Mouse (Mus musculus) kidney, embryonic 15.5 days (tissue): ENCODE measurements at regions not wholly inside any gene's neighbourhood (a gene's known extent, or its start where the extent isn't known, plus 50 kb on each side); places are given as distances from the start of the nearest gene placed in this dataset.

Experiments
- ATAC-seq: fragments of 200-750 bp; cut with Nextera tagmentation; replicated peaks from 2 replicates; pipeline ENCODE4 v1.8.0; 2017; ENCODE audit warnings: moderate TSS enrichment; ENCODE audit not compliant: low FRiP score
- H3K27ac ChIP-seq: fragments of 300-500 bp; sonication (generic); 2 replicates; pipeline ENCODE4 v1.5.1; 2015; ENCODE audit warnings: mild to moderate bottlenecking, inconsistent platforms
- H3K27me3 ChIP-seq: fragments of 300-500 bp; sonication (generic); 2 replicates; pipeline ENCODE4 v1.6.1; 2015; ENCODE audit warnings: inconsistent platforms
- H3K36me3 ChIP-seq: fragments of 300-500 bp; sonication (generic); 2 replicates; pipeline ENCODE4 v1.6.1; 2015; ENCODE audit warnings: inconsistent platforms
- H3K4me1 ChIP-seq: fragments of 300-500 bp; sonication (generic); 2 replicates; pipeline ENCODE4 v1.6.1; 2015; ENCODE audit warnings: inconsistent platforms
- H3K4me2 ChIP-seq: fragments of 300-500 bp; sonication (generic); 2 replicates; pipeline ENCODE4 v1.6.1; 2015; ENCODE audit warnings: moderate library complexity, mild to moderate bottlenecking, inconsistent platforms
- H3K4me3 ChIP-seq: fragments of 300-500 bp; sonication (generic); replicated peaks from 2 replicates; pipeline ENCODE4 v1.5.1; 2015; ENCODE audit warnings: mild to moderate bottlenecking, inconsistent platforms
- H3K9ac ChIP-seq: fragments of 300-500 bp; sonication (generic); 2 replicates; pipeline ENCODE4 v1.6.1; 2015; ENCODE audit warnings: mild to moderate bottlenecking, inconsistent platforms
- H3K9me3 ChIP-seq: fragments of 300-500 bp; sonication (generic); replicated peaks from 2 replicates; pipeline ENCODE4 v1.6.1; 2016; ENCODE audit warnings: inconsistent platforms
- WGBS: fragments of 180-500 bp; shearing (Covaris S2); methylation state at CpG from one replicate; pipeline ENCODE4 v1.1.7; 2015; ENCODE audit warnings: mixed read lengths; 5-methylcytosine and 5-hydroxymethylcytosine counted together

DNA sequence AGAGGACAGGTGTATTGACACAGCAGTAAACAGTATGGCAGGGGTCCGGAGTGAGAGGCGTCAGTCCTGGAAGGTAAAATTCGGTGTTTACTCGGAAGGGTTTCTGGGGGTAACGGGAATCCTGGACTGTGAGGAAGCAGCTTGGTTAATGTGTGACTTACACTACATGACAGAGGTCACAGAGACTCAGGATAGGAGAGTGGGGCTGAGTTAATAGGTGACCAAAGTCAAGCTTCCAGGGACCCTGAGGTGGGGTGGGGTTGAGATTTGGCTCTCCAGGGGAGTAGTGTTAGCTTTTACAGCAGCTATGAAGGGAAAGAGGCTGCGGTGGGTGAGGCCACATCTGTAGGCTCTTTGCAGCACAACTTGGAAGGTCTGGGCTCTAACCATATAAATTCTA is 233.9 kb upstream of the Fn1 start:
- H3K36me3 ChIP-seq = no peaks in the 10 kb centered on the region
- H3K4me3 ChIP-seq = no peak overlapping the region
- H3K4me1 ChIP-seq = peaks cover 12% of the 10 kb centered on the region
- no peak overlapping the region for H3K27ac ChIP-seq
- WGBS = 65% methylated on average over 6 of the region's 6 CpGs
- no peaks in the 10 kb centered on the region for H3K9me3 ChIP-seq
- peak; percentile 90 for ATAC-seq
- H3K9ac ChIP-seq = no peak overlapping the region
- no peaks in the 10 kb centered on the region for H3K27me3 ChIP-seq
- no peak overlapping the region for H3K4me2 ChIP-seq

DNA sequence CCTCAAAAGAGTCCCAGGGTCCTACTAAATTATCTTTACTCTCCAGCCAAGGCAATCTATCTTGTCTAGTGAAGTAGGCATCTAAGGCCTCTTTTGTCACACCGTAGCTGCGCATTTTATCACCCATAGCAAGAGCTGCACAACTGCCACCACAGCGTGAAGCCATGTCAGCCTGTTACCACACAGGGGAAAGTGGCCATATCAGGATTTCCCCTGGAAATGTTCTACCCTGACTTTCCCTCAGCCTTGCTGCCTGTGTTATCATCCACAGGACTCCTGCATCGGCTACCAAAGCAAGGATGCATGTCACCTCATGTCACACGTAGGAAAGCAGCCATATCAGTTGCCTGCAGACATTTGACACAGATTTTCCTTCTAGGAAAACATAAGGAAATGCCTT is 233.2 kb upstream of the Fn1 start:
- Histone ChIP-seq H3K9ac (no peak overlapping the region), H3K36me3 (no peaks in the 10 kb centered on the region), H3K4me2 (no peak overlapping the region), H3K9me3 (no peaks in the 10 kb centered on the region), H3K27ac (no peak overlapping the region), H3K4me3 (no peak overlapping the region), H3K4me1 (peaks cover 12% of the 10 kb centered on the region), H3K27me3 (no peaks in the 10 kb centered on the region)
- ATAC-seq = no peak
- WGBS = 59% methylated on average over 5 of the region's 5 CpGs

GRCm38 (mm10) chr1:71881851-71882250 is 228.9 kb upstream of the Fn1 start:
- H3K4me2 ChIP-seq = no peak overlapping the region
- H3K27me3 ChIP-seq = no peaks in the 10 kb centered on the region
- no peaks in the 10 kb centered on the region for H3K9me3 ChIP-seq
- 86% methylated on average over 12 of the region's 12 CpGs for WGBS
- H3K4me3 ChIP-seq = no peak overlapping the region
- H3K27ac ChIP-seq = no peak overlapping the region
- H3K9ac ChIP-seq = no peak overlapping the region
- ATAC-seq = no peak
- no peaks in the 10 kb centered on the region for H3K36me3 ChIP-seq
- peaks cover 5% of the 10 kb centered on the region; the same call in 1 of the 2 replicates for H3K4me1 ChIP-seq

DNA sequence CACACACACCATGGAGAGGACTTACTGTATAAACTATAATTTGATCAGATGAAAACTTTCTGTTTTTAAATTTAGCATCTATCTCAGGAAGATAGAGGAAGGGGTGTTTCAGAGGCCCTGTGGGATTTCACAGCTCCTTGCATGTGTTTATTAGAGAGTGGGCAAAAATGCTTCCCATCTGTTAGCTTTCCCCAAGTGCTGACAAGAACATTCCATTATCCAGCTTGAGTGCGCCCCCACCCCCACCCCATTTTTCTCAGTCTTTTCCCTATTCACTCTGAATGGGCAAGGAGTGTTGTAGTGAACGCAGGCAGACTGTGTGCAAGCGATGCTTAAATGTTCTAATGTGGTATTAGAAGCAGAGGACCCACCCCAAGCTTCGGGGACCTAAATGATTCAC is 228.2 kb upstream of the Fn1 start:
- H3K4me1 ChIP-seq = peaks cover 3% of the 10 kb centered on the region; the same call in 1 of the 2 replicates
- H3K36me3 ChIP-seq = no peaks in the 10 kb centered on the region
- H3K4me3 ChIP-seq = no peak overlapping the region
- H3K27ac ChIP-seq = no peak overlapping the region
- H3K9ac ChIP-seq = no peak overlapping the region
- no peak for ATAC-seq
- H3K27me3 ChIP-seq = no peaks in the 10 kb centered on the region
- 91% methylated on average over 4 of the region's 4 CpGs for WGBS
- no peak overlapping the region for H3K4me2 ChIP-seq
- no peaks in the 10 kb centered on the region for H3K9me3 ChIP-seq

- Histone ChIP-seq H3K9ac (no peak overlapping the region), H3K27ac (no peak overlapping the region), H3K9me3 (no peaks in the 10 kb centered on the region), H3K4me2 (no peak overlapping the region), H3K27me3 (no peaks in the 10 kb centered on the region), H3K36me3 (no peaks in the 10 kb centered on the region), H3K4me3 (no peak overlapping the region), H3K4me1 (no peaks in the 10 kb centered on the region)
- WGBS = 76% methylated on average over 6 of the region's 6 CpGs
- ATAC-seq = no peak
These were observed 227.5 kb upstream of the Fn1 start for GRCm38 (mm10) chr1:71880480-71880879.

GRCm38 (mm10) chr1:71876712-71877401 is 223.9 kb upstream of the Fn1 start:
- WGBS = 82% methylated on average over 9 of the region's 9 CpGs
- Histone ChIP-seq H3K36me3 (no peaks in the 10 kb centered on the region), H3K9me3 (no peaks in the 10 kb centered on the region), H3K4me2 (no peak overlapping the region), H3K4me1 (no peaks in the 10 kb centered on the region), H3K4me3 (no peak overlapping the region), H3K9ac (no peak overlapping the region), H3K27me3 (no peaks in the 10 kb centered on the region), H3K27ac (no peak overlapping the region)
- ATAC-seq = no peak

DNA sequence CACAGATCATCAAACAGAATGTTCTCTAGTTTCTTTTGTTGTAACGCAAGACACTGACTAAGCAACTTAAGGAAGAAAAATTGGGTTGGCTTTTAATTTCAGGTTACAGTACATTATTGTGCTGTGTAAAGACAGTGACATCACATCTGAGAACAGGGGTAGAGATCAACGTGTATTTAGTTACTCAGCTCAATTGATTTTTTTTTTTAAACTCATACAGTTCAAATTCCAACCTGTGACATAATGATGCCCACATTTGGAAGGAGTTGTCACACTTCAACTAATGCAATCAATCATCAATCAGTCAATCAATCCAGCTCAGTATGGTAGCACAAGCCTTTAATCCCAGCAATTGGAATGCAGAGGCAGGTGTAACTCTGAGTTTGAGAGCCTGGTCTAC is 221.0 kb upstream of the Fn1 start:
- no peaks in the 10 kb centered on the region for H3K9me3 ChIP-seq
- H3K27ac ChIP-seq = no peak overlapping the region
- no peaks in the 10 kb centered on the region for H3K27me3 ChIP-seq
- H3K4me3 ChIP-seq = no peak overlapping the region
- no peak overlapping the region for H3K4me2 ChIP-seq
- H3K4me1 ChIP-seq = no peaks in the 10 kb centered on the region
- no peak overlapping the region for H3K9ac ChIP-seq
- ATAC-seq = no peak
- WGBS = 79% methylated on average over 2 of the region's 2 CpGs
- no peaks in the 10 kb centered on the region for H3K36me3 ChIP-seq

DNA sequence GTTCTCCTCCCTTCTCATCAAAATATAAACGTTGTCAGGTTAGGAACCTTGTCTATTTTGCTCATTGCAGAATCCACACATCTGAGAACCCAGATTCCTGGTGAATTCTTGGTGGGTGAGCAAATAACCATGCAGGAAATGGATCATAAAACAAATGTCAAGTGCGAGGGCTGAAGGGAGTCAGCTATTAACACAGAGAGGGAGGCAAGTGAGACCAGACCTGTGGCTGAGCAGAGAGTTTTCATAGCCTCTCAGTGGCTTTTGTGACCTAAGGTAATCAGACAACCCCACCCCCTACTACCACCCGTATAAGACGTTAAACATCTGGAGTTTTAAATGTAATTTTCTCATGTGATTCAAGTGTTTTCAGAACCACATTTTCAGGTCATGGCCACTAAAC is 212.7 kb upstream of the Fn1 start:
- no peaks in the 10 kb centered on the region for H3K27me3 ChIP-seq
- peak; percentile 86 for ATAC-seq
- H3K27ac ChIP-seq = peak overlapping the region; percentile 58
- no peak overlapping the region for H3K4me2 ChIP-seq
- H3K4me1 ChIP-seq = peaks cover 8% of the 10 kb centered on the region
- no peak overlapping the region for H3K9ac ChIP-seq
- 8% methylated on average over 4 of the region's 4 CpGs for WGBS
- H3K36me3 ChIP-seq = no peaks in the 10 kb centered on the region
- H3K9me3 ChIP-seq = no peaks in the 10 kb centered on the region
- H3K4me3 ChIP-seq = no peak overlapping the region

GRCm38 (mm10) chr1:71864749-71865148 is 211.7 kb upstream of the Fn1 start:
- peak overlapping the region; percentile 58 for H3K27ac ChIP-seq
- H3K4me1 ChIP-seq = peaks cover 8% of the 10 kb centered on the region
- no peak overlapping the region for H3K4me2 ChIP-seq
- H3K9ac ChIP-seq = no peak overlapping the region
- ATAC-seq = no peak
- WGBS = 57% methylated on average over 9 of the region's 9 CpGs
- no peak overlapping the region for H3K4me3 ChIP-seq
- no peaks in the 10 kb centered on the region for H3K27me3 ChIP-seq
- H3K9me3 ChIP-seq = no peaks in the 10 kb centered on the region
- H3K36me3 ChIP-seq = no peaks in the 10 kb centered on the region

DNA sequence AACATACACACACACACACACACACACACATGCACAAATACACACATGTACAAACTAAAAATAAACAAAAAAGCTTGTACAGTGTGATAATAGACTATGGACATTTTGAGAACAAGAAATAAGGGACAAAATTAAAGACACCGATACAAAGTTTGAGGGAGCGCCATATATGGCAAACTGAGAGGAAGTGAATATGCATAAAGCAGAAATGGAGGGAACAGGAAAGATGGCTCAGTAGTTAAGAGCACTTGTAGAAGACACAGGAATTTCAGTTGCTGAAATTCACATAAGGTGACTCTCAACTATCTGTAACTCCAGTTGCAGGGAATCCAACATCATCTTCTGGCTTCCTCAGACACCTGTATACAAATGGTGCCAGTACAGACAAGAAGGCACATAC is 200.2 kb upstream of the Fn1 start:
- no peak for ATAC-seq
- 98% methylated on average over 2 of the region's 2 CpGs for WGBS

DNA sequence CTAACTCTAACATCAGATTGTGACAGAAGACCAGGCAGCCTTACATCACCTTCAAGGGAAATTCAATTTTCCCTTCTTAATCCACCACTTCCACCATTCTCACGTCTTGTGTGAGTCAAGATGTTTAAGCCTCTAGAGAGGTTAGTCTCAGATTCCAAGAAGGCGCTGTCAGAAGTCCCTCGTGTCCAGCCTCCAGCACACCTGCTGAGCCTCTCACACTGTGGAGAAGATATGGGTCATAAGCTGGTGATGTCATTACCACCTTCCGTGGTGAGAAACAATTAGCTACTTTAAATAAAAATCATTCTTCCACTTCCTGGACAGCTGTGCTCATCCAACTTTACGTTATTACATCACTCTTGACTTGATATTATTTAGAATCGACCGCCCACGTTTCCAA is 198.3 kb upstream of the Fn1 start:
- H3K36me3 ChIP-seq = no peaks in the 10 kb centered on the region
- no peak overlapping the region for H3K4me3 ChIP-seq
- no peaks in the 10 kb centered on the region for H3K4me1 ChIP-seq
- H3K4me2 ChIP-seq = no peak overlapping the region
- no peaks in the 10 kb centered on the region for H3K27me3 ChIP-seq
- WGBS = 85% methylated on average over 8 of the region's 8 CpGs
- ATAC-seq = no peak
- H3K9me3 ChIP-seq = no peaks in the 10 kb centered on the region
- no peak overlapping the region for H3K9ac ChIP-seq
- no peak overlapping the region for H3K27ac ChIP-seq

More for the DNA sequence above, 200.2 kb upstream of the Fn1 start:
- no peak overlapping the region for H3K27ac ChIP-seq
- H3K27me3 ChIP-seq = no peaks in the 10 kb centered on the region
- H3K9me3 ChIP-seq = no peaks in the 10 kb centered on the region
- no peaks in the 10 kb centered on the region for H3K4me1 ChIP-seq
- no peaks in the 10 kb centered on the region for H3K36me3 ChIP-seq
- H3K4me2 ChIP-seq = no peak overlapping the region
- no peak overlapping the region for H3K9ac ChIP-seq
- no peak overlapping the region for H3K4me3 ChIP-seq

- no peaks in the 10 kb centered on the region for H3K36me3 ChIP-seq
- no peak for ATAC-seq
- WGBS = 92% methylated on average over 5 of the region's 5 CpGs
- no peaks in the 10 kb centered on the region for H3K27me3 ChIP-seq
- no peaks in the 10 kb centered on the region for H3K9me3 ChIP-seq
- no peak overlapping the region for H3K9ac ChIP-seq
- no peak overlapping the region for H3K4me2 ChIP-seq
- peaks cover 10% of the 10 kb centered on the region; the same call in 1 of the 2 replicates for H3K4me1 ChIP-seq
- no peak overlapping the region for H3K27ac ChIP-seq
- H3K4me3 ChIP-seq = no peak overlapping the region
These were observed 195.7 kb upstream of the Fn1 start for GRCm38 (mm10) chr1:71848656-71849055.
